Mouse (Mus musculus) ES-Bruce4 (cell line): ENCODE measurements around the gene Izumo4. TPM values are rescaled to one million over a fixed set of nuclear protein-coding genes. Genes with fewer than 3 reads are reported as not detected.

Source experiments
- H3K27ac ChIP-seq: 2 replicates; pipeline ENCODE4 v1.5.1; 2012; ENCODE audit warnings: low read length, inconsistent platforms; ENCODE audit not compliant: insufficient read depth
- H3K27me3 ChIP-seq: 2 replicates; pipeline ENCODE4 v1.6.1; 2012; ENCODE audit warnings: mild to moderate bottlenecking, low read length, inconsistent platforms; ENCODE audit not compliant: control insufficient read depth, poor library complexity, insufficient read depth, severe bottlenecking
- H3K36me3 ChIP-seq: 2 replicates; pipeline ENCODE4 v1.6.1; 2012; ENCODE audit warnings: inconsistent platforms, mild to moderate bottlenecking, low read length, moderate library complexity; ENCODE audit not compliant: control insufficient read depth, poor library complexity, insufficient read depth, severe bottlenecking
- H3K4me1 ChIP-seq: one replicate; pipeline ENCODE4 v1.8.1; 2011; ENCODE audit warnings: low read length; ENCODE audit not compliant: control insufficient read depth, insufficient read depth
- H3K4me3 ChIP-seq: 2 replicates; pipeline ENCODE4 v1.5.1; 2011; ENCODE audit warnings: low read depth, mild to moderate bottlenecking, low read length
- H3K9ac ChIP-seq: 2 replicates; pipeline ENCODE4 v1.6.1; 2012; ENCODE audit warnings: low read depth, mild to moderate bottlenecking, inconsistent platforms; ENCODE audit not compliant: poor library complexity, severe bottlenecking
- H3K9me3 ChIP-seq: replicated peaks from 2 replicates; pipeline ENCODE4 v1.6.1; 2012; ENCODE audit warnings: mild to moderate bottlenecking, low read length, inconsistent platforms; ENCODE audit not compliant: control insufficient read depth, poor library complexity, insufficient read depth, severe bottlenecking
- CTCF ChIP-seq: IDR thresholded peaks from one replicate; pipeline ENCODE4 v1.8.1; 2011; ENCODE audit warnings: low read depth, low read length
- EP300 ChIP-seq: IDR thresholded peaks from 2 replicates; pipeline ENCODE4 v1.6.1; 2011; ENCODE audit warnings: low read depth, low read length; ENCODE audit not compliant: insufficient read depth
- POLR2A ChIP-seq: IDR thresholded peaks from one replicate; pipeline ENCODE4 v1.8.1; 2011; ENCODE audit warnings: low read length; ENCODE audit not compliant: insufficient read depth
- polyA plus RNA-seq: library from polyadenylated mRNA; stranded (reverse); fragments of >200 nt; gene quantifications from 2 replicates; pipeline ENCODE4 v1.2.4, GENCODE M21; 2011; ENCODE audit warnings: low read depth; ENCODE audit not compliant: missing spikeins, insufficient read depth, insufficient read length

The Izumo4 gene
- polyA plus RNA-seq = 7.2 and 9.6 TPM in 2 replicates

DNA sequence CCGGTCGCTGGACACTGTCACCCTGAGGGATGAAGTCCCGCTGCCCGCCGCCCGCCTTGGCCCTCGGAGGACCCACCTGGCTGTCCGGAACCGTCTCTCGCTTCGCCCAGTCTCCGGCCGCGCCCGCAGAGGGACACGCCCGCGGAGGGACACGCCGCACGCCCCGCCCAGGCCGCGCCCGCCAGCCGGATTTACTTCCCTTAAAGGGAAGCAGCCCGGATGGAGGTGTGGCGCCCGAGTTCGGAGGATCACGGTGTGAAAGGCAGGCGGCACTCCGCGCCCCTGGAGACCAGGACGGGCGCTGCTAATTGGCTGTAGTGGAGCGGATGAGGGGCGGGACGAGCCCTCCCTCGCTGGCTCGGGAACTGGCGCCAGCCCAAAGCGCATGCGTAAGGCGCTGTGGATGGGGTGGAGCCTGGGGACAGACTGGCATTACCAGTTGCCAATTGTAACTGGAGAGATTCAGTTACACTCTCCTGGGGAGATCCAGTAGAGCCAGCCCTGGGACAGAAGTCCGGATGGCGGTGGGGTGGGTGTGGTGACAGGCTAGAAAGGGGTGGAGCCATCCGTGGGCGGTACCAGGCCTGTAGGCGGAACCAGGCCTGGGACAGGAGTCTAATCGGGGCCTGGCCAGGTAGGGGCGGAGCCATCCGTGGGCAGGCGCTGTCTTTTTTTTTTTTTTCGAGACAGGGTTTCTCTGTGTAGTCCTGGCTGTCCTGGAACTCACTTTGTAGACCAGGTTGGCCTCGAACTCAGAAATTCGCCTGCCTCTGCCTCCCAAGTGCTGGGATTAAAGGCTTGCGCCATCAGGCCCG is at the start of gene Izumo4, which contains the start of gene Mob3a:
Izumo4 (plus strand) TSS at position 464 of the 815 bp plus-strand sequence.
Mob3a (minus strand) TSS at position 257 of the 815 bp plus-strand sequence.
- H3K4me3 ChIP-seq = peak within 1 kb of the TSS; percentile 88
- TF ChIP-seq CTCF (no peak), POLR2A (no peak), EP300 (no peak)
- peak within 1 kb of the TSS; percentile 45 for H3K27ac ChIP-seq
- no peaks in the 10 kb centered on the region for H3K36me3 ChIP-seq
- H3K27me3 ChIP-seq = no peaks in the 10 kb centered on the region
- H3K4me1 ChIP-seq = no peaks in the 10 kb centered on the region
- H3K9me3 ChIP-seq = no peaks in the 10 kb centered on the region
- H3K9ac ChIP-seq = peak within 1 kb of the TSS; percentile 68

DNA sequence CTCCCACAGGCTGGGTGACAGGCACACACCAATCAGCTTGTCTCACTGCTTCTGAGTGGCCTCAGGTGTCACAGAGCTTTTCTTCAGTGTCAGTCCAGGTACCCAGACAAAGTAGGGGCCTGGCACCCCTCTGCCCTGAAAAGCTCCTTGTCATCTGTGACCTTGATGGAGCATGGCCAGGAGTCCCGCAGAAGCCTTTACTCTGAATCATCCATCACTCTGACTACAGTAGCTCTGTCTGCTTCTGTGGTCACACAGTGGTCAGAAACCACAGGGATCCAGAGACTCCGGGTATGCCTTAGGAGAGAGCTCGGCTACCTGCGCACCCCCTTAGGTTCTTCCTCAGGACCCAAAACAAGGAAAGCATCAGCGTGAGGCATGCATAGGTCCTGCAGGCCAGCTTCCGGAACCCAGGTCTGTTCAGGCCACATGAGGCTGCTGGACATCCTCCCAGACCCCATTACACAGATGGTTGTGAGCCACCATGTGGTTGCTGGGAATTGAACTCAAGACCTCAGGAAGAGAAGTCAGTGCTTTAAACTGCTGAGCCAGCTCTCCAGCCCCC is 48.7 kb upstream of the Izumo4 start:
- Histone ChIP-seq H3K4me3 (no peak overlapping the region), H3K36me3 (no peaks in the 10 kb centered on the region), H3K27me3 (no peaks in the 10 kb centered on the region), H3K9ac (no peak overlapping the region), H3K9me3 (no peaks in the 10 kb centered on the region), H3K4me1 (peaks cover 7% of the 10 kb centered on the region), H3K27ac (no peak overlapping the region)
- no peak for TF ChIP-seq POLR2A
- TF ChIP-seq CTCF = no peak
- TF ChIP-seq EP300 = no peak

DNA sequence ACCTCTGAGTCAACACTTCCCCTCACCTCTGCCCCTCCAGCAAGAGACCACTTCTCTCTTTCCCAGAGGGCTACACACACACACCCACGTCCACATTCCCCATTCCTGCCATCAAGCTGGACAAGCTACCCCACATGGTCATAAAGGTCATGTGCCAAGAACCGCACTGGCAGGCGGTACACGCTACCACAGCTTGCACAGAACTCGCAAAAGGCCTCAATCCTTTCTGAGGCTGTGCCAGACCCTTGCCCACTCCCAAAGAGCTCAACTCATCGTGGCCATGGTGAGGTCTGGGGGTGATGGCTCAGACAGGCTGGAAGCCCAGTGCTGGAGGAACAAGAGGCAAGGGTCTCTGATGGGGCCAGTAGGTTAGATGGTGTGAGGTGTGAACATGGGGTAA is 47.1 kb upstream of the Izumo4 start:
- Histone ChIP-seq H3K4me3 (no peak overlapping the region), H3K27ac (no peak overlapping the region), H3K36me3 (no peaks in the 10 kb centered on the region), H3K4me1 (peaks cover 9% of the 10 kb centered on the region), H3K9me3 (no peaks in the 10 kb centered on the region), H3K9ac (peak overlapping the region; percentile 81; the same call in 1 of the 2 replicates), H3K27me3 (no peaks in the 10 kb centered on the region)
- no peak for TF ChIP-seq CTCF
- TF ChIP-seq POLR2A = no peak
- TF ChIP-seq EP300 = no peak

DNA sequence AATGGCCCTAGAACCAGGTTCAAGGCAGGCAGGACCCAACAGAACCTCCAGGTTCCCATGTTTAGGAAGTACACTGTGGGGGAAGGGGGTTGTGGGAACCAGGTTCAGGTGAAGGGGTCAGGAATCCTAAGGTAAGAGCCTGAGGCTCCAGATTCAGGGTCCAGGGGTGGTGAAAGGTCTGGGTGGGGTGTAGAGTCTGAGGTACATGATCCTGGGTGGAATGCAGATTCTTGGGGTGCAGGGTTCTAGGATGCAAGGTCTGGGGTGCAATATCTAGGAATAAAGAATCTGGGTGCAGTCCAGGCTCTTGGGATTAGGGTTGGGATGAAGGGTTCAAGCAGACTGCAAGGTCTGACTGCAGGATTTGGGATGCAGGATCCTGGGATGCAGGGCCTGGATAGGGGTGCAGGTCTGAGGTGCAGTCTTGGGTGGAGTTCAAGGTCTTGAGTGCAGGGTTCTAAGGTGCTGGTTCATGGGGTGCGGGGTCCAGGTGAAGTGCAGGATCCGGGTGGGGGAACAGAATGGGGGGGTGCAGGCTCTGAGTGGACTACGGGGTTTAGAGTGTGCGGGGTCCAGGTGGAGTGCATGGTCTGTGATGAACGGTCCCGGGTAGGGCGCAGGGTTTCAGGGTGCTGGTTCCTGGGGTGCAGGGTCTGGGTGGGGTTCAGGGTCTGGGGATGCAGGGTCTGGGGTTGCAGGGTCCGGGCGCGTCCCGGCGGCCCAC is 46.4 kb upstream of the Izumo4 start:
- no peaks in the 10 kb centered on the region for H3K9me3 ChIP-seq
- peak overlapping the region; percentile 93 for H3K4me3 ChIP-seq
- no peak overlapping the region for H3K27ac ChIP-seq
- H3K9ac ChIP-seq = peak overlapping the region; percentile 81
- no peak for TF ChIP-seq EP300
- TF ChIP-seq POLR2A = no peak
- TF ChIP-seq CTCF = no peak
- H3K4me1 ChIP-seq = peaks cover 9% of the 10 kb centered on the region
- no peaks in the 10 kb centered on the region for H3K36me3 ChIP-seq
- no peaks in the 10 kb centered on the region for H3K27me3 ChIP-seq

DNA sequence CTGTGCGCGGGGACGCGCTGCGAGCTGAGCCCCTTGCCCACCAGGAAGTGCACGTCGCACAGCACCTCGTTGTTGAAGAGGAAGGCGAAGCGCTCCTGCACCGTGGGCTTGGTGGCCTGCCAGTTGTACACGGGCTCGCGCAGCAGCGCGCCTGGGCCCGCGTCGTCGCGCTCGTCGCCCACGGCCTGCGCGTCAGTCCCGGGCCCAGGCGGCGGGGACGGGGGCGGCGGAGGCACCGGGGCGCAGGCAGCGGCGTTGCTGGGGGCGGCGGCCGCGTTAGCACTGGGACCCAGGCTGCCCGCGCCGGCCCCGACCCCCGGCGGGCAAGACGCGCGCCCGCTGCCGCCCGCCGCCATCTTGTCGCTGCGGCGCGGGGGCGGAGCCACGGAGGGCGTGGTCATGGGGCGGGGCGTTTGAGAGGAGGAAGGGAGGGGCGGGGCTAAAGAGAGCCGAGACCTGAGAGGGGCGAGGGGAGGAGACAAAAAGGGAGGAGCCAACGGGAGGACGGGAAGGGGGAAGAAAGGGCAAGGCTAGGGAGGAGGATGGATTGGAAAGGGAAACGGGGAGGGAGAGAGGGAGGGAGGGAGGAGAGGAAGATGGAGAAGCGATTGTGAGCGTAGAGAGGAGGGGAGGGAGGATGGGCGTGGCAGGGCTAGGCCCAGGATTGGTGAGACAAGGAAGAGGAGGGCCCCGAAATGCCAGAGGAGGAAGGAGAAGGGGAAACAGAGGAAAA is 45.7 kb upstream of the Izumo4 start:
- TF ChIP-seq POLR2A (no peak), CTCF (no peak), EP300 (0 out of 2 replicates have a peak, but pooled peaks have one; percentile 13)
- Histone ChIP-seq H3K9me3 (no peaks in the 10 kb centered on the region), H3K4me1 (peaks cover 9% of the 10 kb centered on the region)

More for the DNA sequence above, 45.7 kb upstream of the Izumo4 start:
- H3K9ac ChIP-seq = peak overlapping the region; percentile 81
- H3K27me3 ChIP-seq = no peaks in the 10 kb centered on the region
- H3K27ac ChIP-seq = peak overlapping the region; percentile 92
- no peaks in the 10 kb centered on the region for H3K36me3 ChIP-seq
- peak overlapping the region; percentile 93 for H3K4me3 ChIP-seq
